Mouse (Mus musculus) midbrain, embryonic 13.5 days (tissue): ENCODE results near the gene Tob2. TPM values are rescaled to one million over a fixed set of nuclear protein-coding genes. Genes with fewer than 3 reads are reported as not detected.

ENCODE experiments used
- ATAC-seq: fragments of 200-750 bp; cut with Nextera tagmentation; 2 replicates; pipeline ENCODE4 v1.8.0; 2017; ENCODE audit warnings: mild to moderate bottlenecking, moderate TSS enrichment, moderate library complexity
- H3K27ac ChIP-seq: fragments of 300-500 bp; sonication (generic); 2 replicates; pipeline ENCODE4 v1.5.1; 2015; ENCODE audit warnings: inconsistent platforms, mild to moderate bottlenecking, moderate library complexity
- H3K27me3 ChIP-seq: fragments of 300-500 bp; sonication (generic); 2 replicates; pipeline ENCODE4 v1.6.1; 2015; ENCODE audit warnings: mild to moderate bottlenecking, inconsistent platforms
- H3K36me3 ChIP-seq: fragments of 300-500 bp; sonication (generic); 2 replicates; pipeline ENCODE4 v1.6.1; 2015; ENCODE audit warnings: mild to moderate bottlenecking, inconsistent platforms
- H3K4me1 ChIP-seq: fragments of 300-500 bp; sonication (generic); replicated peaks from 2 replicates; pipeline ENCODE4 v1.6.1; 2015; ENCODE audit warnings: inconsistent platforms
- H3K4me2 ChIP-seq: fragments of 300-500 bp; sonication (generic); replicated peaks from 2 replicates; pipeline ENCODE4 v1.6.1; 2015; ENCODE audit warnings: moderate library complexity, mild to moderate bottlenecking, inconsistent platforms
- H3K4me3 ChIP-seq: fragments of 300-500 bp; sonication (generic); replicated peaks from 2 replicates; pipeline ENCODE4 v1.5.1; 2015; ENCODE audit warnings: mild to moderate bottlenecking, inconsistent platforms
- H3K9ac ChIP-seq: fragments of 300-500 bp; sonication (generic); replicated peaks from 2 replicates; pipeline ENCODE4 v1.6.1; 2015; ENCODE audit warnings: mild to moderate bottlenecking, inconsistent platforms
- H3K9me3 ChIP-seq: fragments of 300-500 bp; sonication (generic); 2 replicates; pipeline ENCODE4 v1.6.1; 2016; ENCODE audit warnings: mild to moderate bottlenecking, inconsistent platforms
- WGBS: fragments of 180-500 bp; shearing (Covaris S2); methylation state at CpG from one replicate; pipeline ENCODE4 v1.1.7; 2015; 5-methylcytosine and 5-hydroxymethylcytosine counted together
- polyA plus RNA-seq: library from polyadenylated mRNA; unstranded; fragments of >200 nt; fragmentation: Nextera tagmentation; extraction: Ambion mirVana; gene quantifications from 2 replicates; pipeline ENCODE4 v1.2.1, GENCODE M21; 2015

The Tob2 gene
- polyA plus RNA-seq, 1 experiment from 2014 or later: 17.7 TPM

DNA sequence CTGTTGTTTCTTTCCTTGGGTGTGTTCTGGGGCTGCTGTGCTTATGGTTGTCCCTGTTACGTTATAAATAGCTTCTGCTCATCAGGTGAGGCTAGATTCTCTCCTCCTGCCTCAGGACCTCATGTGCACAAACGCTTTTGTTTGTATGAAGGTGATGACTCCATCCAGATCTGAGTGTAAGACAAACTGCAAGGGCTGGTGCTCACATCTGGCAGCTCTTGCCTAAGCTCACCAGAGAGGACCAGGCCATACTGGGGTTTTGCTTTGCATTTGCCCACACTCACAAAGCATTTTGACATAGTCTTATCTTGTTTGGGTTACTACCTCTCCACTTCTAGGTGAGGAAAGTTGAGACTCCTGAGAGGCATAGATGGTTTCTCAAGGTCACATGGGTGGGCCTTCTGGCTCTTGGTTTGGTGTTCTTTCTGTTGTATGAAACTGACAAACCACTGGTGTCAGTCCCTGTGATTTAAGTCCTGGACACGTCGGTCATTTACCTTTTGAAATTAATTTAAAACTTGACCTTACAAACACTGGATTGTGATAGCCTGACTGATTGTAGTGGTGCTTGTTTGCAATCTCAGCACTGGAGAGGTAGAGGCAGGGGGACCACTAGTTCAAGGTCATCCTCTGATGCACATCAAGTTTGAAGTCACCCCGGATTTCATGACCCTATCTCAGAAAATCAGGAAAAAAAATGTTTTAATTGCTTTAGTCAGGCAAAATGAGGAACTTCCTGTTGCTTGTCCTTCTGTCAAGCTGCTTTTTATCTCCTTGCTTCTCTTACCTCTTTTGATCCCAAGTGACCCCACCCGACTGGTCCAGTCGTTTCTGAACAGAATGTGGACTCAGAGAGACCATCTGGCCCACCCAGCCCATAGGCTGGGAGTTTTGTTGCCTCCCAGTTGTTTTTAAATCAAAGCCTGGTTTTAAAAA lies 45.6 kb downstream of the Tob2 start:
- WGBS: 79% methylated on average over 7 of the region's 7 CpGs
- Histone ChIP-seq H3K4me3 (peak overlapping the region; percentile 78), H3K4me1 (peaks cover 46% of the 10 kb centered on the region), H3K9me3 (no peaks in the 10 kb centered on the region), H3K9ac (peak overlapping the region; percentile 87), H3K36me3 (peaks cover 32% of the 10 kb centered on the region), H3K27me3 (no peaks in the 10 kb centered on the region; the same call in 1 of the 2 replicates), H3K27ac (no peak overlapping the region), H3K4me2 (peak overlapping the region; percentile 76)
- ATAC-seq: no peak

DNA sequence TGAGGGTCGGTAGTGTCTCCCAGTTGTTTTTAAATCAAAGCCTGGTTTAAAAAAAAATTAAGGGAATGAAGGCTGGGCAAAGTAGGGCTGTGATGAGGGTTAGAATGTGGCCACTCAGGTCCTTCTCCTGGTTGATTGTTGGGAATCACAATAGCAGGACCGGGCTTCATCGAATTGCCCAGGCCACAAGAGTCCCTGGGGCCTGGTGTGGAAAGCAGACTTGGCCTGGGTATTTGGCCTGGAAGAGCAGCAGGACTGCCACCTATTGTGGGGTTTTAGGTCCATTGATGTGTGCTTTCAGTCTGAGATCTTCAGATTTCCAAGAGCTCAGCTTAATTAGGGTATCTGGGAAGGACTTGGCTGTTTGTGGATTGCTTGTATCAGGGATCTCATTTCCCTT lies 46.3 kb downstream of the Tob2 start:
- no peak for ATAC-seq
- WGBS: 24% methylated on average over 3 of the region's 3 CpGs
- peak overlapping the region; percentile 85; the same call in 1 of the 2 replicates for H3K27ac ChIP-seq
- H3K9ac ChIP-seq: peak overlapping the region; percentile 87
- no peaks in the 10 kb centered on the region for H3K9me3 ChIP-seq
- peak overlapping the region; percentile 78 for H3K4me3 ChIP-seq
- peaks cover 46% of the 10 kb centered on the region for H3K4me1 ChIP-seq
- peak overlapping the region; percentile 76 for H3K4me2 ChIP-seq
- H3K36me3 ChIP-seq: peaks cover 27% of the 10 kb centered on the region
- H3K27me3 ChIP-seq: no peaks in the 10 kb centered on the region; the same call in 1 of the 2 replicates

DNA sequence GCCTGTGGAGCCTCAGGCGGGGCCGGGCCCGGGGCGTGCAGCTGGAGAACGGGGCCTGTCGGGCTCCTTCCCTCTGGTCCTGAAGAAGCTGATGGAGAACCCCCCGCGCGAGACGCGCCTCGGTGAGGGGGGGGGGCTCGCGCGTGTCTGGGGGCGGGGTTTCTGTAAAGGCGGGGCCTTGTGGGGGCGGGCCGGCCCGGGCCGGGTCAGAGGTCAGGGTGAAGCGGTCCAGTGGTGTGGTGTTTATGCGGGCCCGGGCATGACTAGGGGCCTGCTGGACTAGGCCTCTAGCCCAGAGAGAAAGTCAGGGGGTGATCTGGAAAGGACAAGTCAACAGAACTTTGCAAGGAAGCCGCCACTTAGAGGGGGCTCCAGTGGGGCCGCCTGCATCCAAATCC lies 47.0 kb downstream of the Tob2 start:
- H3K36me3 ChIP-seq: peaks cover 20% of the 10 kb centered on the region
- no peaks in the 10 kb centered on the region; the same call in 1 of the 2 replicates for H3K27me3 ChIP-seq
- peaks cover 46% of the 10 kb centered on the region for H3K4me1 ChIP-seq
- H3K9me3 ChIP-seq: no peaks in the 10 kb centered on the region
- peak; percentile 22; the same call in 1 of the 2 replicates for ATAC-seq
- peak overlapping the region; percentile 87 for H3K9ac ChIP-seq
- peak overlapping the region; percentile 85 for H3K27ac ChIP-seq
- peak overlapping the region; percentile 76 for H3K4me2 ChIP-seq
- H3K4me3 ChIP-seq: peak overlapping the region; percentile 78
- WGBS: under 1% methylated on average over 19 of the region's 26 CpGs

DNA sequence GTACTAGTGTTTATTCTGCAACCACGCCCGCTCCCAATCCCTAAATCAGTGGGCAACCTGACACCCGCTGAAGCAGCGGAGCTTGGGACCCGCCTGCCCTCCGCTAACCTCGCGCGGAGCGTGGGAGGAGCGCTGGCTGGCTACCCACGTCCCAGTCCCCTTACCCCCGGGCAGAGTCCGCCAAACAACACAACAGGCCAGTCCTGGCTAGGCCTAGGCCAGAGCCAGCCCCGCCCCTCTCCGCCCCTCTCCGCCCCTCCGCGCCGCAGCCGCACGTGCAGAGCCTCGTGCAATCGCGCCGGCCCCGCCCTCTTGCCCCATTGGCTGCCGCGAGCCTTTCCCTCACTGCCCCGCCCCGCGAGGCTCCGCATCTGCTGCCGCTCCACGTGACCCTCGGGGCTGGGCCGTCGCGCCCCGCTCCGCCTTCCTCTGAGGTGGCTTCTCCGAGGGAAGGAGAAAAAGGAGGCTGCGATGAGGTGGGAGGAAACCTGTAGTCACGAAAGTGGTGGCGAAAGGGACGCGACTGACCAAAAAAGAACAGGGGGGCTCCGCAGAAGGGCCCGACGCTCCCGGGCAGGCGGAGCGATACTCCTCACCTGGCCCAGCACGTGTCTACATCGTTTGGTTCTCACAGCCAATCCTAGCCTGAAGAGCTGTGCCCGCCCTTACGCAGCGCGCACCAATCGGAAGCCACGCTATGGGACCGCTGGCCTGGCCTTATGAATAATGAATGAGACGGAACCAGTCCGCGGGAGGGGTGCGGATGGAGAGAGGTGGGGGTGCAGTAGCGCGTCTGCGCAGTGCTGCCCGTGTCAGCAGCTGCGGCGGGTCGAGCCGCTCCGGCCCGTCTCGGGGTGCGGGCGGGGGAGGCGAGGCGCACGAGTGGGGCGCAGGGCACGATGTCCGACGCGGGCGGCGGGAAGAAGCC lies 47.7 kb downstream of the Tob2 start:
- Histone ChIP-seq H3K36me3 (peaks cover 14% of the 10 kb centered on the region), H3K4me1 (peaks cover 46% of the 10 kb centered on the region), H3K4me3 (peak overlapping the region; percentile 78), H3K27ac (peak overlapping the region; percentile 85), H3K4me2 (peak overlapping the region; percentile 76), H3K9me3 (no peaks in the 10 kb centered on the region), H3K27me3 (no peaks in the 10 kb centered on the region; the same call in 1 of the 2 replicates), H3K9ac (peak overlapping the region; percentile 87)
- ATAC-seq: peak; percentile 99
- WGBS: under 1% methylated on average over 89 of the region's 89 CpGs

DNA sequence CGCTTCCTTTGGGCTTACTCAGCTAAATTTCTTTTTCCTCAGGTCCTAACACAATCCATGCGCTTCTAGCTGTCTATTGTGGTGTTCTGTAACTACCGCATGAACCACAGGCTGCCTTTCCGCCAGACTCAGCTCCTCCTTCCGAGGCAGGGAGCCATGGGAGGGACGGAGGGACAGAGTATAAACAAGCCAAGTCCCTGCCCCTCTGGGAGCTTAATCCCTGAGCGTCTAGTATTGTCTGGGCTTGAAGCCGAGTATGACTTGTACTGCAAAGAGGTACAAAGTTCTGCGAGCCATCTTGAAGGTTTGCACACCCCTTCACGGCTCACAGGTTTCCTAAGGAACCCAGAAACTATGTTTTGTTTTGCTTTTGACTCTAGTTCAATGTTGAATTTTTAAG lies 48.4 kb downstream of the Tob2 start:
- Histone ChIP-seq H3K36me3 (peaks cover 6% of the 10 kb centered on the region), H3K4me1 (peaks cover 49% of the 10 kb centered on the region), H3K4me3 (peak overlapping the region; percentile 78), H3K4me2 (peak overlapping the region; percentile 76), H3K27me3 (no peaks in the 10 kb centered on the region; the same call in 1 of the 2 replicates), H3K9me3 (no peaks in the 10 kb centered on the region), H3K27ac (peak overlapping the region; percentile 77), H3K9ac (peak overlapping the region; percentile 60)
- ATAC-seq: peak; percentile 26
- WGBS: under 1% methylated on average over 10 of the region's 10 CpGs

DNA sequence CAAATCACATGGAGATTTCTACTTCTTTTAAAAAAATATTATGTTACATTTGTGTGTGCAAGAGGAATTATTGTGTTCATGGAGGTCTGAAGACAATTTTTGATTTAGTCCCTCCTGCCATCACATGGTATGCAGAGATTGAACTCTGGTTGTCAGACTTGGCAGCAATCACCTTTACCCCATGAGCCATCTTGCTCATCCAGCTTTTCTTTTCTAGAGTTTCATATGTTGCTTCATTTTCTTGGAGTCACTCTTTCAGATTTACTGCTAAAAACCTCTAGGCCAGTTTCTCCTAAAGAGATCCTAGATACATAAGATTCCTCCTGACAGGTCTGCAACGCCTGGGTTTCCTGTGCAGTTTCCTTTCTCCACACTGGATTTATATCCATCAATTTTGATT lies 49.0 kb downstream of the Tob2 start:
- Histone ChIP-seq H3K4me2 (peak overlapping the region; percentile 76), H3K9ac (peak overlapping the region; percentile 60; the same call in 1 of the 2 replicates), H3K27me3 (peaks cover 3% of the 10 kb centered on the region; the same call in 1 of the 2 replicates), H3K36me3 (peaks cover under 1% of the 10 kb centered on the region; the same call in 1 of the 2 replicates), H3K27ac (peak overlapping the region; percentile 77), H3K4me3 (peak overlapping the region; percentile 78), H3K4me1 (peaks cover 49% of the 10 kb centered on the region), H3K9me3 (no peaks in the 10 kb centered on the region)
- no peak for ATAC-seq
- 60% methylated on average over 1 of the region's 1 CpGs for WGBS

DNA sequence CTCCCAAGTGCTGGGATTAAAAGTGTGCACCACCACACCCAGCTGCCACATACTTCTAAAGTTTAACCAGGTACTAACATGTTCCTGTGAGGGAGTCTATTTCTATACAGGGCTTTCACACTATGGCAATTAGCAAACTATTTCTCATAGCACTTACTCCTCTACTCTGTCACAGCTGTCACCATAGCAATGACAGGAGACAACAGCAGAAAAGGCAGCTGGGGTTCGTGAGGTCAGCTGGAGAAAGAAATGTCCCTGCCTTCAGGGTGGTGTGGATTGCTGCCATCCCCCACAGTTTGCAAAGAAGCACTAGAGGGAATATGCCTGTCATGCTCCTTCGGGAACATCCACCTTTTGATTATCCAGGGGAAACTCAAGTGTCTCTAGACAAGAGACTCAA lies 49.8 kb downstream of the Tob2 start:
- Histone ChIP-seq H3K9me3 (no peaks in the 10 kb centered on the region), H3K4me3 (no peak overlapping the region), H3K36me3 (no peaks in the 10 kb centered on the region), H3K27me3 (peaks cover 3% of the 10 kb centered on the region; the same call in 1 of the 2 replicates), H3K27ac (no peak overlapping the region), H3K4me2 (no peak overlapping the region), H3K9ac (no peak overlapping the region), H3K4me1 (peaks cover 48% of the 10 kb centered on the region)
- WGBS: 75% methylated on average over 2 of the region's 2 CpGs
- ATAC-seq: no peak

DNA sequence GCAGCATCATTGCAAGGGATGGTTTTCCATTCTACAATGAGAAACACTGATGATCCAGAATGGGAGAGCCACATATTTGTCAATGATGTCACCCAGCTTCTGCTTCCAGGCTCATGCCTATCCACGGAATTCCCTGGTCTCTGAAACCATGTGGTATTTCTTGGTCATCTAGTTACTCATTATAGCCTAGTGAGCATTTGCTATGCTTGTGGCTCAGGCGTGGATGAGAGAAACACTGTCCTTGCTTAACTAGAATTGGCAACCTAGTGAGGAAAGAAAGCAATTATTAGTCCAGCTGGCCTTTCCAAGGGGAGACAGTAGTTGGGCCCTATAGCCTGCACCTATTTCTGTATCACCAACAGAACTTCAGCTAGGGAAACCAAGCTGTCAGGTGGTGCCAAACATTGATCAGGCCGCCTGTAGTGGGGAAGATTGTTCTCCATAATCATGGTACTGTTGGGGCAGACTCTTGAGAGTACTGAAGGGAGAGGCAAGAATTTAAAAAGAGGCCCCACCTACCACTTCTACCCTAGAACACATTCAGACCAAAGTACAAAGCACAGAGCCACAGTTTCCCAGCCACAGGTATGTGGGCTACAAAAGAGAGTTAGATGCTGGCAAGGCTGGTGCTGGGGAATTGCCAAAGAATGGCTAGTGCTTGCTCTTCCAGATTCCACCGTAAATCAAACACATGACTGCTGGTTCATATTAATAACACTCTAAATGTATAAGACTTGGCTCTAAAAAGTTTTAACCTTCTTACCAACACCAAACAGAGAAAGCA lies 51.8 kb downstream of the Tob2 start:
- no peak for ATAC-seq
- no peak overlapping the region for H3K9ac ChIP-seq
- peaks cover 3% of the 10 kb centered on the region; the same call in 1 of the 2 replicates for H3K27me3 ChIP-seq
- WGBS: 80% methylated on average over 4 of the region's 4 CpGs
- H3K36me3 ChIP-seq: no peaks in the 10 kb centered on the region
- no peak overlapping the region for H3K27ac ChIP-seq
- H3K4me3 ChIP-seq: no peak overlapping the region
- no peaks in the 10 kb centered on the region for H3K9me3 ChIP-seq
- peaks cover 47% of the 10 kb centered on the region for H3K4me1 ChIP-seq
- H3K4me2 ChIP-seq: no peak overlapping the region

DNA sequence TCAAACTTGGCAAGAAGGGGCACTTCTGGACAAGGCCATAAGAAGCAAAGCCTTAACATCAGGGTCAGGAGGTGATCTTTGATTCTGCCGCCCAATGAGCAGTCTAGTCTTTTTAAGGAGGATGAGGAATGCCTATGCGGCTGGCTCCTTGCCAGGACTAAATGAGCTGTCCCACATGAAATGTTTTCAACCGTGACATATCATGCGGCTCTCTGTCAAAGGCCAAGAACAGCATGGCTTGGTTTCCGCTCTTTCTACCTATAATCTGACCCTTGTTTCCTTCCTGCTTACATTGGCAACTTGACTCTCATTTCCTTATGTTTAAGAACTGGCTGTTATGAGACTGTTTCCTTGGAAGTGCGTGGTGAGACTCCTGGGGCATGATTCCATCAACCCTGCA lies 53.0 kb downstream of the Tob2 start:
- WGBS: 53% methylated on average over 6 of the region's 6 CpGs
- Histone ChIP-seq H3K27ac (no peak overlapping the region), H3K4me3 (no peak overlapping the region), H3K27me3 (peaks cover 3% of the 10 kb centered on the region; the same call in 1 of the 2 replicates), H3K4me2 (no peak overlapping the region), H3K9me3 (no peaks in the 10 kb centered on the region), H3K9ac (no peak overlapping the region; the same call in 1 of the 2 replicates), H3K36me3 (no peaks in the 10 kb centered on the region), H3K4me1 (peaks cover 45% of the 10 kb centered on the region)
- no peak for ATAC-seq

DNA sequence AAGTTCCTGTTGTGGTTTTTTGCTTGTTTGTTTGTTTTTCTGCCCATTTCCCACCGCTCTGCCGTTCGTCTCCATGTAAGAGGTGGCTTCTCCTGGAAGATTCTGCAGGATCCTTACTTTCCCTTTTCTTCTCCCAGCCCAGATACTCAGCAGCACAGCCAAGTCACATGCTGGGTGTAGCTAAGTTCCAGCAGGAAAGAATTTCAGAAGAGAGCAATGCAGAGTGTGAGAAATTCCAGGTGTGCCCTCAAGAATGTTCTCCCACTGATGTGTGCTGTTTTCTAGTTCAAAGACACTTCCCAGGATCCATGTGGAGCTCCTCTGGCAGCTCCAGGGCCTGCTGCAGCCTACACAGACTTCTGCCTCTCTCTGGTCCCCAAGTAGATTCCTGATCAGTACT lies 53.7 kb downstream of the Tob2 start:
- no peaks in the 10 kb centered on the region for H3K9me3 ChIP-seq
- H3K27ac ChIP-seq: no peak overlapping the region
- H3K9ac ChIP-seq: no peak overlapping the region
- no peaks in the 10 kb centered on the region for H3K36me3 ChIP-seq
- H3K4me3 ChIP-seq: no peak overlapping the region
- 83% methylated on average over 3 of the region's 3 CpGs for WGBS
- ATAC-seq: no peak
- no peak overlapping the region for H3K4me2 ChIP-seq
- H3K4me1 ChIP-seq: peaks cover 39% of the 10 kb centered on the region
- peaks cover 3% of the 10 kb centered on the region; the same call in 1 of the 2 replicates for H3K27me3 ChIP-seq

DNA sequence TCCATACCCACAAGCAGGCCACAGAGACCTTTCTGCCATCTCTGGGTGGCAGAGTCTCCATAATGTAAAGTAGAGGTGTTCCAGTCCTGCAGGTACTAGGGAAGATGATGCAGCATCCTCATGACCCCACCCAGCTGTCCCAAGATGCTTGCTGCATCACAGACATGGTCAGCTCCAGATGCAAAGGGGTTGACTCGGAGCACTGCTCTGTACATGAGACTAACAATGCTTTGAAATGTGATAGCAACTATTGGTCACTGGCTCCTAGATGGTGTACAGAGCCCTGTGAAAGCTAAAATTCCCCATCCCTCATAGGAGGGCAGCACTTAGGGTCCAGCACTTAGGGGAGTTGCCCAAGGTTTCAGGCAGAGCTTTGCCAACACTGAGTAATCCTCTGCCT lies 54.4 kb downstream of the Tob2 start:
- no peak for ATAC-seq
- Histone ChIP-seq H3K9me3 (no peaks in the 10 kb centered on the region), H3K4me1 (peaks cover 33% of the 10 kb centered on the region), H3K4me3 (no peak overlapping the region), H3K36me3 (no peaks in the 10 kb centered on the region), H3K27ac (no peak overlapping the region), H3K4me2 (no peak overlapping the region), H3K27me3 (peaks cover 3% of the 10 kb centered on the region; the same call in 1 of the 2 replicates), H3K9ac (no peak overlapping the region)
- 72% methylated on average over 1 of the region's 1 CpGs for WGBS
